ENCODE assay signal across 21 mouse cellular contexts in the genomic region with DNA sequence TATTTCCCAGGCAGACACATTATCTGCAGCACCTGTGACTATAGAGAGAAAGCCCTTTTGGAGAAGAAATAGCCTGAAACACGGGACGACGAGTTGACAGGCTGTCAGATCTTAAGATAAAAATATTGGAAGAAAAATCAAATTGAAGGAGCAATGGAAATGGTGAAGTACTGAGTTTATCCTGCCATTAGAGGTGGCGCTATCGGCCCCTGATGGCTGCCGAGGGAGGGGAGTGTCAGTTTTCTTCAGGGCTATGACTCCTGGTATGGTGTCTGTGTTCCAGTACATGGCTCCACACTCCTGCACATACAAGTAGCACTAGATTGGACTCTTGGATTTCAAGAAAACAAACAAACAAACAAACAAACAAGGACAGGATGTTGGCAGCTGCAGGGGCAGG.
DNase-seq lines count a peak whose midpoint lies in the region; ATAC-seq and TF ChIP-seq lines count a peak whose summit lies in the region.
"Had no signal": no experiment of that assay in that cellular context is flagged by ENCODE, and none has a peak within 500 bp of the region (broad histone marks: within the 10 kb centered on the region; RNA-seq: fewer than 3 reads in every experiment).

No protein-coding gene starts in this region.

- H3K4me1 ChIP-seq in forebrain, postnatal 0 days (ENCODE audit: insufficient read depth) = no peaks in the 10 kb centered on the region
- 0 out of 2 replicates have a peak, but pooled peaks cover 4% of the 10 kb centered on the region for H3K4me1 ChIP-seq in forebrain, embryonic 10.5 days
- H3K4me1 ChIP-seq in midbrain, postnatal 0 days (ENCODE audit: insufficient read depth, low read length) = no peaks in the 10 kb centered on the region
- no peaks in the 10 kb centered on the region for H3K4me1 ChIP-seq in midbrain, embryonic 15.5 days
- H3K4me1 ChIP-seq in forebrain, embryonic 13.5 days = no peaks in the 10 kb centered on the region
- H3K4me1 ChIP-seq: intestine, embryonic 15.5 days; neural tube, embryonic 12.5 days had no signal

- H3K36me3 ChIP-seq in forebrain, postnatal 0 days (ENCODE audit: insufficient read depth) = no peaks in the 10 kb centered on the region
- no peaks in the 10 kb centered on the region for H3K36me3 ChIP-seq in forebrain, embryonic 10.5 days (replicated peaks)
- H3K36me3 ChIP-seq in midbrain, postnatal 0 days (ENCODE audit: insufficient read depth, low read length) = no peaks in the 10 kb centered on the region
- no peaks in the 10 kb centered on the region for H3K36me3 ChIP-seq in midbrain, embryonic 15.5 days (replicated peaks)
- H3K36me3 ChIP-seq in forebrain, embryonic 13.5 days (ENCODE audit: poor library complexity, severe bottlenecking) = no peaks in the 10 kb centered on the region
- H3K36me3 ChIP-seq: G1E; intestine, embryonic 15.5 days; neural tube, embryonic 12.5 days had no signal

- no peak for ATAC-seq in forebrain, postnatal 0 days
- ATAC-seq in midbrain, postnatal 0 days (ENCODE audit: low FRiP score) = no peak
- no peak for ATAC-seq in midbrain, embryonic 15.5 days (replicated peaks)
- no peak for ATAC-seq in forebrain, embryonic 13.5 days
- ATAC-seq: CD4-positive, CD25-positive, alpha-beta regulatory T cell, adult 4 months; intestine, embryonic 15.5 days had no signal

- DNase-seq in forebrain, postnatal 0 days = no peak
- DNase-seq in forebrain, embryonic 10.5 days (ENCODE audit: extremely low spot score, low spot score) = no peak
- peak; percentile 5 to 9 for DNase-seq in kidney, postnatal 4 days
- DNase-seq in kidney, adult 11 months = no peak
- DNase-seq in midbrain, postnatal 0 days (ENCODE audit: low spot score) = no peak
- no peak for DNase-seq in natural killer cell, adult 2 months (ENCODE audit: low spot score in 2 of 2)
- DNase-seq: adrenal gland, postnatal 14 days; cerebellum, adult 9-10 months; heart, postnatal 4 days; lung, postnatal 10 days; right cerebral cortex, postnatal 25 days; spleen, adult 18-20 months; thymus, postnatal 14 days had no signal

- H3K4me2 ChIP-seq in forebrain, postnatal 0 days (ENCODE audit: low read depth) = no peak overlapping the region
- no peak overlapping the region for H3K4me2 ChIP-seq in midbrain, postnatal 0 days (ENCODE audit: low read depth, low read length, poor library complexity, severe bottlenecking)
- no peak overlapping the region for H3K4me2 ChIP-seq in midbrain, embryonic 15.5 days
- no peak overlapping the region for H3K4me2 ChIP-seq in forebrain, embryonic 13.5 days
- H3K4me2 ChIP-seq: hindbrain, embryonic 14.5 days; intestine, embryonic 15.5 days; midbrain, embryonic 11.5 days; neural tube, embryonic 12.5 days had no signal

- TF ChIP-seq CTCF in forebrain, postnatal 0 days (IDR thresholded peaks at IDR 0.05; ENCODE audit: low read depth) = peak; percentile 46
- peak; percentile 62 for TF ChIP-seq CTCF in midbrain, postnatal 0 days (IDR thresholded peaks at IDR 0.05)

- no peak overlapping the region for H3K4me3 ChIP-seq in forebrain, postnatal 0 days (ENCODE audit: low read depth, low read length)
- H3K4me3 ChIP-seq in forebrain, embryonic 10.5 days = no peak overlapping the region
- H3K4me3 ChIP-seq in midbrain, postnatal 0 days (ENCODE audit: low read depth, low read length) = no peak overlapping the region
- no peak overlapping the region for H3K4me3 ChIP-seq in midbrain, embryonic 15.5 days
- no peak overlapping the region for H3K4me3 ChIP-seq in forebrain, embryonic 13.5 days
- H3K4me3 ChIP-seq: intestine, embryonic 15.5 days; neural tube, embryonic 12.5 days had no signal

- no peaks in the 10 kb centered on the region for H3K9me3 ChIP-seq in forebrain, postnatal 0 days (ENCODE audit: low read length)
- no peaks in the 10 kb centered on the region for H3K9me3 ChIP-seq in forebrain, embryonic 10.5 days
- H3K9me3 ChIP-seq in midbrain, postnatal 0 days (ENCODE audit: low read length) = no peaks in the 10 kb centered on the region
- H3K9me3 ChIP-seq in midbrain, embryonic 15.5 days = no peaks in the 10 kb centered on the region
- H3K9me3 ChIP-seq in forebrain, embryonic 13.5 days (replicated peaks) = no peaks in the 10 kb centered on the region
- H3K9me3 ChIP-seq: G1E; intestine, embryonic 15.5 days; neural tube, embryonic 12.5 days had no signal

- WGBS in forebrain, postnatal 0 days = 74% methylated on average over 6 of the region's 6 CpGs
- WGBS in forebrain, embryonic 10.5 days = 84% methylated on average over 6 of the region's 6 CpGs
- 67% methylated on average over 6 of the region's 6 CpGs for WGBS in midbrain, postnatal 0 days
- WGBS in midbrain, embryonic 15.5 days = 77% methylated on average over 6 of the region's 6 CpGs
- WGBS in forebrain, embryonic 13.5 days = 87% methylated on average over 6 of the region's 6 CpGs

- no peak overlapping the region for H3K9ac ChIP-seq in forebrain, postnatal 0 days
- H3K9ac ChIP-seq in midbrain, postnatal 0 days (replicated peaks; ENCODE audit: low read length, poor library complexity, severe bottlenecking) = no peak overlapping the region
- no peak overlapping the region for H3K9ac ChIP-seq in midbrain, embryonic 15.5 days
- H3K9ac ChIP-seq in forebrain, embryonic 13.5 days = no peak overlapping the region
- H3K9ac ChIP-seq: hindbrain, embryonic 14.5 days; intestine, embryonic 15.5 days; neural tube, embryonic 12.5 days had no signal

- H3K27me3 ChIP-seq in forebrain, postnatal 0 days (ENCODE audit: insufficient read depth, low read length) = no peaks in the 10 kb centered on the region
- no peaks in the 10 kb centered on the region for H3K27me3 ChIP-seq in forebrain, embryonic 10.5 days (ENCODE audit: poor library complexity, severe bottlenecking)
- no peaks in the 10 kb centered on the region for H3K27me3 ChIP-seq in midbrain, postnatal 0 days (ENCODE audit: insufficient read depth, low read length)
- no peaks in the 10 kb centered on the region for H3K27me3 ChIP-seq in midbrain, embryonic 15.5 days (replicated peaks)
- no peaks in the 10 kb centered on the region for H3K27me3 ChIP-seq in forebrain, embryonic 13.5 days
- H3K27me3 ChIP-seq: intestine, embryonic 15.5 days; neural tube, embryonic 12.5 days had no signal

- no peak overlapping the region for H3K27ac ChIP-seq in forebrain, postnatal 0 days (ENCODE audit: low read depth, low read length)
- no peak overlapping the region for H3K27ac ChIP-seq in forebrain, embryonic 10.5 days
- no peak overlapping the region for H3K27ac ChIP-seq in midbrain, postnatal 0 days (ENCODE audit: low read depth, low read length)
- no peak overlapping the region for H3K27ac ChIP-seq in midbrain, embryonic 15.5 days
- no peak overlapping the region for H3K27ac ChIP-seq in forebrain, embryonic 13.5 days
- H3K27ac ChIP-seq: hindbrain, embryonic 14.5 days; intestine, embryonic 15.5 days; neural tube, embryonic 12.5 days had no signal

Comparison
In these comparisons a context has a peak if more than half of its experiments do, and no peak if none do; other contexts are left out.
1. DNase-seq: peak in kidney, postnatal 4 days (2 of 2); none in forebrain, postnatal 0 days (single experiment), forebrain, embryonic 10.5 days (single experiment), kidney, adult 11 months (single experiment), midbrain, postnatal 0 days (single experiment) and natural killer cell, adult 2 months (0 of 2).